Mouse (Mus musculus) testis, adult 2 months (tissue): ENCODE measurements around the gene Aqp9. TPM values are rescaled to one million over a fixed set of nuclear protein-coding genes. Genes with fewer than 3 reads are reported as not detected.

Experiments
- H3K27ac ChIP-seq: fragments of 200-500 bp; 2 replicates; pipeline ENCODE4 v1.5.1; 2012; ENCODE audit warnings: low read depth, low read length; ENCODE audit not compliant: control insufficient read depth, insufficient read depth
- H3K27me3 ChIP-seq: fragments of 200-500 bp; 2 replicates; pipeline ENCODE4 v1.6.1; 2012; ENCODE audit warnings: mild to moderate bottlenecking, low read length, moderate library complexity; ENCODE audit not compliant: control insufficient read depth, insufficient read depth
- H3K36me3 ChIP-seq: fragments of 200-500 bp; 2 replicates; pipeline ENCODE4 v1.6.1; 2012; ENCODE audit warnings: mild to moderate bottlenecking, low read length; ENCODE audit not compliant: control insufficient read depth, insufficient read depth
- H3K4me1 ChIP-seq: fragments of 200-500 bp; 2 replicates; pipeline ENCODE4 v1.6.1; 2012; ENCODE audit warnings: low read length; ENCODE audit not compliant: control insufficient read depth, insufficient read depth
- H3K4me3 ChIP-seq: fragments of 200-500 bp; 2 replicates; pipeline ENCODE4 v1.5.1; 2012; ENCODE audit warnings: low read depth, mild to moderate bottlenecking, low read length, moderate library complexity, mixed read lengths; ENCODE audit not compliant: control insufficient read depth
- CTCF ChIP-seq: fragments of 200-500 bp; IDR thresholded peaks from 2 replicates; pipeline ENCODE4 v1.5.1; 2012; ENCODE audit warnings: low read depth, mild to moderate bottlenecking, inconsistent platforms, low read length, moderate library complexity; ENCODE audit not compliant: control insufficient read depth, insufficient read depth, insufficient replicate concordance
- POLR2A ChIP-seq: fragments of 200-500 bp; IDR thresholded peaks from 2 replicates; pipeline ENCODE4 v1.6.1; 2012; ENCODE audit warnings: low read depth, mild to moderate bottlenecking, inconsistent platforms, low read length, moderate library complexity; ENCODE audit not compliant: control insufficient read depth
- polyA plus RNA-seq: library from polyadenylated mRNA; depleted of rRNA; stranded (reverse); fragments of >200 nt; gene quantifications from 2 replicates; pipeline ENCODE4 v1.2.3, GENCODE M21; 2012; rRNA removed

The Aqp9 gene
- polyA plus RNA-seq, 1 experiment: 35.1 TPM

- H3K4me3 ChIP-seq: no peak overlapping the region
- H3K36me3 ChIP-seq: no peaks in the 10 kb centered on the region
- H3K27me3 ChIP-seq: no peaks in the 10 kb centered on the region
- H3K4me1 ChIP-seq: no peaks in the 10 kb centered on the region
- TF ChIP-seq CTCF (no peak), POLR2A (no peak)
- H3K27ac ChIP-seq: no peak overlapping the region
These were observed 104.1 kb downstream of the Aqp9 start for GRCm38 (mm10) chr9:71064291-71064840.

- Histone ChIP-seq H3K4me3 (no peak overlapping the region), H3K4me1 (no peaks in the 10 kb centered on the region)
These were observed 104.9 kb downstream of the Aqp9 start for GRCm38 (mm10) chr9:71063551-71063950.

GRCm38 (mm10) chr9:71062976-71063375 lies 105.5 kb downstream of the Aqp9 start:
- no peaks in the 10 kb centered on the region for H3K4me1 ChIP-seq
- H3K4me3 ChIP-seq: no peak overlapping the region
- TF ChIP-seq CTCF (no peak), POLR2A (no peak)
- H3K27me3 ChIP-seq: no peaks in the 10 kb centered on the region
- no peaks in the 10 kb centered on the region for H3K36me3 ChIP-seq
- H3K27ac ChIP-seq: no peak overlapping the region

More at GRCm38 (mm10) chr9:71063551-71063950, 104.9 kb downstream of the Aqp9 start:
- H3K36me3 ChIP-seq: no peaks in the 10 kb centered on the region
- H3K27me3 ChIP-seq: no peaks in the 10 kb centered on the region
- no peak overlapping the region for H3K27ac ChIP-seq
- TF ChIP-seq POLR2A: no peak
- no peak for TF ChIP-seq CTCF

GRCm38 (mm10) chr9:71062301-71062700 lies 106.2 kb downstream of the Aqp9 start:
- Histone ChIP-seq H3K4me3 (no peak overlapping the region), H3K27ac (no peak overlapping the region), H3K36me3 (no peaks in the 10 kb centered on the region), H3K4me1 (no peaks in the 10 kb centered on the region), H3K27me3 (no peaks in the 10 kb centered on the region)
- no peak for TF ChIP-seq CTCF
- TF ChIP-seq POLR2A: no peak

Other genes with a start within 250 kb of the Aqp9 start
- not detected in 2 replicates for gene Lipc, start 216.5 kb downstream of the Aqp9 start, polyA plus RNA-seq
- gene Aldh1a2, start 47.1 kb upstream of the Aqp9 start, polyA plus RNA-seq: 62.1 and 62.3 TPM in 2 replicates